Mouse (Mus musculus): ENCODE measurements around the gene Ghrh. TPM values are rescaled to one million over a fixed set of nuclear protein-coding genes. Genes with fewer than 3 reads are reported as not detected.

The Ghrh gene
- total and polyA plus RNA-seq, 3 experiments = not detected

DNA sequence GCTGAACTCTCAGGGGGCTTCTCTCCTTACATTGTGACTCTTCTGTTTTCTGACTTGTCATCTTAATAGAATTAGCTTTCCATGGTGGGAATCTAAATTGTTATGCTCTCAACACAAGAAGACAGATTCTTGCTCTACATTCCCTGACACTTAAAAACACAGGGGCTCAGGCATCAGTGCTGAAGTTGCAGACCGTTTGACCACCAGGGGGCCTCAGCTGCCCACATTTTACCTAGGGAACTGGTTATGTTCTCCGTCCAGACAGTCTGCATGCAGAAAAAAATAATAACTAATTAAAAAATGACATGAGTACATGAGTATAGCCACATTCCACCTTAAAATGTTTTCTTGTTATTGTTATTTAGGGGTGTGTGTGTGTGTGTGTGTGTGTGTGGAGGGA is 55.2 kb downstream of the Ghrh start:
- Histone ChIP-seq H3K4me1 (ENCODE audit: control insufficient read depth in 1 of 2, insufficient read depth in 2 of 2, low read length in 2 of 2) (peaks cover 9 to 10% of the 10 kb centered on the region in 2 experiments), H3K36me3 (ENCODE audit: control insufficient read depth in 1 of 2, insufficient read depth in 2 of 2, low read length in 2 of 2) (peaks cover 12 to 43% of the 10 kb centered on the region in 2 experiments), H3K79me2 (ENCODE audit: control insufficient read depth, insufficient read depth, low read length, poor library complexity) (peaks cover 8% of the 10 kb centered on the region; the same call in 1 of the 2 replicates), H3K9me3 (replicated peaks; ENCODE audit: insufficient read depth, low read length) (no peaks in the 10 kb centered on the region), H3K4me3 (ENCODE audit: control insufficient read depth in 1 of 2, insufficient read depth in 1 of 2, low read depth in 2 of 2, low read length in 2 of 2) (no peak overlapping the region), H3K9ac (ENCODE audit: control insufficient read depth, low read depth, low read length, poor library complexity, severe bottlenecking) (no peak overlapping the region), H3K27ac (ENCODE audit: control insufficient read depth, low read depth, low read length) (no peak overlapping the region), H3K27me3 (ENCODE audit: control insufficient read depth in 1 of 2, insufficient read depth in 2 of 2, low read length in 2 of 2) (no peaks in the 10 kb centered on the region)
- DNase-seq (ENCODE audit: low read depth, low spot score) = peak; percentile 70
- TF ChIP-seq MYB (IDR thresholded peaks at IDR 0.05; ENCODE audit: low read depth, low read length) (no peak), MYC (IDR thresholded peaks at IDR 0.05; ENCODE audit: low read depth, low read length) (no peak), NRF1 (IDR thresholded peaks at IDR 0.05; ENCODE audit: insufficient read depth, low read depth, low read length, poor library complexity, severe bottlenecking) (no peak), CTCF (IDR thresholded peaks at IDR 0.05 in 2 of 3, conservative IDR thresholded peaks at IDR 0.05 in 1 of 3; ENCODE audit: control insufficient read depth in 1 of 3, insufficient read depth in 1 of 3, low read depth in 2 of 3, low read length in 3 of 3, poor library complexity in 1 of 3, severe bottlenecking in 1 of 3) (peak; percentile 70 to 78 (median 71)), CHD2 (IDR thresholded peaks at IDR 0.05; ENCODE audit: low read length) (no peak), ZKSCAN1 (IDR thresholded peaks at IDR 0.05; ENCODE audit: low read depth, low read length) (no peak), ZC3H11A (IDR thresholded peaks at IDR 0.05; ENCODE audit: low read depth, low read length) (peak; percentile 29), GABPA (IDR thresholded peaks at IDR 0.05; ENCODE audit: low read depth, low read length) (no peak), MEF2A (IDR thresholded peaks at IDR 0.05; ENCODE audit: extremely low read depth, insufficient replicate concordance, low read depth, low read length, poor library complexity, severe bottlenecking) (no peak), SMC3 (IDR thresholded peaks at IDR 0.05; ENCODE audit: low read depth, low read length) (peak; percentile 44), RAD21 (IDR thresholded peaks at IDR 0.05; ENCODE audit: low read depth, low read length) (peak; percentile 42), POLR2AphosphoS5 (IDR thresholded peaks at IDR 0.05; ENCODE audit: borderline replicate concordance, low read depth, low read length) (no peak)

DNA sequence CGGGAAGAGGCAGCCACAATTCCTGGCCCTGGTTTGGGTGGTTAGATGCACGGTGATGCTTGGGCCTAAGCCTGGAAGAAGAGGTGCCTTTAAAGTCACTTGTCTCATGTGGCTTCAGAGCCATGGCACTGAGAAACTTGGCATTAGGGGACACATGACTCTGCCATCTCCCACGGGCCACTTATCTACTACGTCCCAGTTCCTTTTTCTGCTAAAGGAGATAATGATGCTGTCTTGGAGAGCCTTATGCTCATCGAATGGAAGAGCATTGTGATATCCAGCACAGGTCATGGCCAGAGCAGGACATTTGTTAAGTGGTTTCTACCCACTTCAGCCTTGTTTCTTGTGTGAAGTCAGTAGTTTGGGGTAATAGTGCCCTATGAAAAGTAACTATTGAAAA is 58.3 kb downstream of the Ghrh start:
- no peak overlapping the region for H3K4me3 ChIP-seq (ENCODE audit: control insufficient read depth in 1 of 2, insufficient read depth in 1 of 2, low read depth in 2 of 2, low read length in 2 of 2)
- DNase-seq (ENCODE audit: low read depth, low spot score) = peak; percentile 57
- TF ChIP-seq CHD2 (IDR thresholded peaks at IDR 0.05; ENCODE audit: low read length) (no peak), HCFC1 (IDR thresholded peaks at IDR 0.05; ENCODE audit: low read depth, low read length) (no peak), POLR2AphosphoS2 (IDR thresholded peaks at IDR 0.05; ENCODE audit: low read length) (no peak), BHLHE40 (IDR thresholded peaks at IDR 0.05; ENCODE audit: borderline replicate concordance, low read depth, low read length) (no peak), USF2 (IDR thresholded peaks at IDR 0.05; ENCODE audit: borderline replicate concordance in 1 of 2, insufficient read depth in 1 of 2, low read depth in 1 of 2, low read length in 2 of 2) (no peak), TBP (IDR thresholded peaks at IDR 0.05; ENCODE audit: low read depth, low read length) (no peak), GATA1 (IDR thresholded peaks at IDR 0.05; ENCODE audit: low read depth, low read length) (peak; percentile 66), MXI1 (IDR thresholded peaks at IDR 0.05; ENCODE audit: low read depth, low read length) (no peak), MAFK (IDR thresholded peaks at IDR 0.05; ENCODE audit: borderline replicate concordance, low read depth, low read length) (no peak), ETS1 (IDR thresholded peaks at IDR 0.05; ENCODE audit: low read depth, low read length) (no peak), USF1 (IDR thresholded peaks at IDR 0.05; ENCODE audit: low read depth, low read length) (no peak), ZC3H11A (IDR thresholded peaks at IDR 0.05; ENCODE audit: low read depth, low read length) (no peak), ZNF384 (IDR thresholded peaks at IDR 0.05; ENCODE audit: low read depth, low read length) (no peak), POLR2AphosphoS5 (IDR thresholded peaks at IDR 0.05; ENCODE audit: borderline replicate concordance, low read depth, low read length) (no peak), EP300 (IDR thresholded peaks at IDR 0.05; ENCODE audit: low read depth in 1 of 2, low read length in 2 of 2) (peak; percentile 26 to 30; a peak in 1 of 4 replicates), CHD1 (IDR thresholded peaks at IDR 0.05; ENCODE audit: low read depth, low read length) (no peak), ZMIZ1 (IDR thresholded peaks at IDR 0.05; ENCODE audit: low read depth, low read length) (no peak), NELFE (IDR thresholded peaks at IDR 0.05; ENCODE audit: low read depth, low read length) (no peak), POLR2A (IDR thresholded peaks at IDR 0.05; ENCODE audit: control insufficient read depth in 1 of 2, insufficient read depth in 1 of 2, low read depth in 1 of 2, low read length in 2 of 2, poor library complexity in 1 of 2) (no peak), UBTF (IDR thresholded peaks at IDR 0.05; ENCODE audit: borderline replicate concordance, insufficient read depth, low read depth, low read length) (no peak), JUND (IDR thresholded peaks at IDR 0.05; ENCODE audit: low read depth, low read length) (no peak), MAZ (IDR thresholded peaks at IDR 0.05; ENCODE audit: low read depth, low read length) (no peak), TAL1 (IDR thresholded peaks at IDR 0.05; ENCODE audit: low read length) (peak; percentile 51)

More for the DNA sequence above, 58.3 kb downstream of the Ghrh start:
- Histone ChIP-seq H3K27me3 (ENCODE audit: control insufficient read depth in 1 of 2, insufficient read depth in 2 of 2, low read length in 2 of 2) (no peaks in the 10 kb centered on the region), H3K79me2 (ENCODE audit: control insufficient read depth, insufficient read depth, low read length, poor library complexity) (peaks cover 9% of the 10 kb centered on the region), H3K9ac (ENCODE audit: control insufficient read depth, low read depth, low read length, poor library complexity, severe bottlenecking) (no peak overlapping the region), H3K4me1 (ENCODE audit: control insufficient read depth in 1 of 2, insufficient read depth in 2 of 2, low read length in 2 of 2) (peaks cover 9 to 10% of the 10 kb centered on the region in 2 experiments), H3K36me3 (ENCODE audit: control insufficient read depth in 1 of 2, insufficient read depth in 2 of 2, low read length in 2 of 2) (peaks cover 12 to 33% of the 10 kb centered on the region in 2 experiments), H3K27ac (ENCODE audit: control insufficient read depth, low read depth, low read length) (no peak overlapping the region), H3K9me3 (replicated peaks; ENCODE audit: insufficient read depth, low read length) (no peaks in the 10 kb centered on the region)
